Mouse (Mus musculus) ES-E14 (cell line): Measurements from ENCODE around the gene Emc4. TPM values are rescaled to one million over a fixed set of nuclear protein-coding genes. Genes with fewer than 3 reads are reported as not detected.

Source experiments
- DNase-seq: peaks from one replicate; pipeline ENCODE4 v3.0.0-alpha.2; 2013; ENCODE audit warnings: low read depth, low spot score
- H3K27ac ChIP-seq: 2 replicates; pipeline ENCODE4 v1.5.1; 2012; ENCODE audit warnings: low read depth, mild to moderate bottlenecking, low read length, moderate library complexity, mixed read lengths; ENCODE audit not compliant: poor library complexity, insufficient read depth, severe bottlenecking
- H3K36me3 ChIP-seq: 2 replicates; pipeline ENCODE4 v1.6.1; 2012; ENCODE audit warnings: mild to moderate bottlenecking, low read length, moderate library complexity, mixed read lengths; ENCODE audit not compliant: control insufficient read depth, poor library complexity, insufficient read depth, severe bottlenecking
- H3K4me1 ChIP-seq, 2 experiments: fragments of 150-350 bp in 1 of 2; sonication (generic) in 1 of 2; 2 replicates each; pipeline ENCODE4 v1.6.1; 2012; ENCODE audit warnings: low read length in 2 of 2, mild to moderate bottlenecking in 1 of 2, mixed read lengths in 1 of 2; ENCODE audit not compliant: control insufficient read depth in 2 of 2, insufficient read depth in 2 of 2, poor library complexity in 1 of 2
- H3K4me3 ChIP-seq, 2 experiments: fragments of 150-350 bp in 1 of 2; sonication (generic) in 1 of 2; 2 replicates each; pipeline ENCODE4 v1.5.1; 2012; ENCODE audit warnings: low read length in 2 of 2, low read depth in 1 of 2, mild to moderate bottlenecking in 1 of 2, mixed read lengths in 1 of 2; ENCODE audit not compliant: insufficient read depth in 1 of 2, poor library complexity in 1 of 2, severe bottlenecking in 1 of 2
- H3K9ac ChIP-seq: 2 replicates; pipeline ENCODE4 v1.6.1; 2012; ENCODE audit warnings: low read depth, mild to moderate bottlenecking, low read length, mixed read lengths; ENCODE audit not compliant: poor library complexity, insufficient read depth, severe bottlenecking
- H3K9me3 ChIP-seq: fragments of 150-350 bp; sonication (generic); 2 replicates; pipeline ENCODE4 v1.6.1; 2012; ENCODE audit warnings: low read depth, mild to moderate bottlenecking, low read length; ENCODE audit not compliant: control insufficient read depth, insufficient read depth
- CHD2 ChIP-seq: IDR thresholded peaks from 2 replicates; pipeline ENCODE4 v1.6.1; 2014; ENCODE audit warnings: mild to moderate bottlenecking, low read depth, low read length, inconsistent platforms
- HCFC1 ChIP-seq: IDR thresholded peaks from 2 replicates; pipeline ENCODE4 v1.6.1; 2012; ENCODE audit warnings: low read length, inconsistent platforms, borderline replicate concordance; ENCODE audit not compliant: insufficient read depth
- MAFK ChIP-seq: IDR thresholded peaks from 2 replicates; pipeline ENCODE4 v1.6.1; 2014; ENCODE audit warnings: mild to moderate bottlenecking, low read depth, low read length, inconsistent platforms; ENCODE audit not compliant: insufficient read depth
- ZC3H11A ChIP-seq: IDR thresholded peaks from 2 replicates; pipeline ENCODE4 v1.6.1; 2012; ENCODE audit warnings: low read depth, mild to moderate bottlenecking, inconsistent platforms, low read length, borderline replicate concordance
- ZNF384 ChIP-seq: IDR thresholded peaks from 2 replicates; pipeline ENCODE4 v1.6.1; 2012; ENCODE audit warnings: low read depth, low read length, inconsistent platforms
- in situ Hi-C, 2 experiments: fragments of 600-800 bp; cut with MboI; formaldehyde crosslinking; loops; one replicate each; pipeline ENCODE4 v1.15.1; 2025; ENCODE audit warnings: low sequenced_read_pairs in 2 of 2, inconsistent platforms in 1 of 2; ENCODE audit not compliant: unreplicated experiment in 2 of 2
- total RNA-seq: library from RNA; depleted of rRNA; stranded (reverse); fragments of 300-350 nt; gene quantifications from 2 replicates; pipeline ENCODE4 v1.2.3, GENCODE M21; 2012

Gene Emc4
- total RNA-seq, 1 experiment, result 153 TPM

GRCm38 (mm10) chr2:112378973-112379898 is 11.4 kb upstream of the Emc4 start, which contains the start of gene Katnbl1:
Katnbl1 (plus strand) TSS chr2:112379211.
- peak within 1 kb of the TSS; percentile 94 to 99 for H3K4me3 ChIP-seq
- in situ Hi-C loops, result no loop called here

DNA sequence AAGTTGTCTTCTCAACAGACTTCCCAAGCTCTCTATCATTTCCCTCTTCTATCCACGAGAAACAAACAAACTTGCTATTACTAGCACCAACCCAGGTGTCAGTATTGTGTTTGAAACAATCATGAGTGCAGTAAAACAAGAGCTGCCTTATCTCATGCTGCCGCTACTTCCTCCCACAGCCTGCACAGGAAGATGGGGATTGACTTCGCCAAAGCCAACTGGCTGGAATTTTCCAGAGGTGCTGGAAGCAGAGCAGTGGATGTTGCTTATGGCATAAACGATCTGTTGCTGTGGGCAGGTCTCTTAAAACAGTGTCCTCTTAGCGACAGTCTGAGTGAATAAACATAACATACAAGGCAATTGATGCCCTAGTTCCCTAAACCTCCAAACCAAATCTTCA is 6.8 kb upstream of the Emc4 start:
- Histone ChIP-seq H3K9me3 (no peaks in the 10 kb centered on the region), H3K27ac (no peak overlapping the region), H3K4me1 (peaks cover 0 to 4% of the 10 kb centered on the region in 2 experiments; a peak in 2 of 4 replicates), H3K9ac (no peak overlapping the region), H3K36me3 (no peaks in the 10 kb centered on the region), H3K4me3 (no peak overlapping the region)
- in situ Hi-C loops, result no loop called here
- TF ChIP-seq ZC3H11A (no peak), ZNF384 (no peak), HCFC1 (no peak), CHD2 (no peak), MAFK (no peak)
- DNase-seq, result no peak

More at GRCm38 (mm10) chr2:112378973-112379898, 11.4 kb upstream of the Emc4 start, which contains the start of gene Katnbl1:
- TF ChIP-seq ZC3H11A, result peak; percentile 51; the same call in 1 of the 2 replicates
- peak; percentile 51; the same call in 1 of the 2 replicates for TF ChIP-seq HCFC1
- TF ChIP-seq ZNF384, result no peak
- Histone ChIP-seq H3K27ac (peak within 1 kb of the TSS; percentile 95), H3K9ac (peak within 1 kb of the TSS; percentile 97), H3K36me3 (no peaks in the 10 kb centered on the region), H3K9me3 (no peaks in the 10 kb centered on the region), H3K4me1 (peaks cover 0 to 6% of the 10 kb centered on the region in 2 experiments; a peak in 2 of 4 replicates)
- DNase-seq, result peak; percentile 83

GRCm38 (mm10) chr2:112373141-112373540 is 5.3 kb upstream of the Emc4 start:
- H3K4me3 ChIP-seq, result no peak overlapping the region
- H3K9ac ChIP-seq, result no peak overlapping the region
- H3K9me3 ChIP-seq, result no peaks in the 10 kb centered on the region
- TF ChIP-seq ZC3H11A, result no peak
- TF ChIP-seq HCFC1, result no peak
- no peak for TF ChIP-seq CHD2
- TF ChIP-seq ZNF384, result no peak
- H3K36me3 ChIP-seq, result no peaks in the 10 kb centered on the region
- peaks cover 4% of the 10 kb centered on the region in 2 experiments; a peak in 3 of 4 replicates for H3K4me1 ChIP-seq
- DNase-seq, result no peak
- H3K27ac ChIP-seq, result no peak overlapping the region
- in situ Hi-C loops, result no loop called here

GRCm38 (mm10) chr2:112369941-112370340 is 2.1 kb upstream of the Emc4 start:
- no peak for TF ChIP-seq ZNF384
- TF ChIP-seq HCFC1, result no peak
- no peak for TF ChIP-seq MAFK
- no peak for TF ChIP-seq ZC3H11A
- TF ChIP-seq CHD2, result no peak
- no peaks in the 10 kb centered on the region for H3K36me3 ChIP-seq
- H3K4me1 ChIP-seq, result peaks cover 0 to 7% of the 10 kb centered on the region in 2 experiments; a peak in 2 of 4 replicates
- in situ Hi-C loops, result no loop called here
- H3K4me3 ChIP-seq, result no peak overlapping the region
- H3K9ac ChIP-seq, result no peak overlapping the region
- no peak for DNase-seq
- no peaks in the 10 kb centered on the region for H3K9me3 ChIP-seq
- H3K27ac ChIP-seq, result no peak overlapping the region
